Mouse (Mus musculus): ENCODE measurements at regions not wholly inside any gene's neighbourhood (a gene's known extent, or its start where the extent isn't known, plus 50 kb on each side); places are given as distances from the start of the nearest gene placed in this dataset.

DNA sequence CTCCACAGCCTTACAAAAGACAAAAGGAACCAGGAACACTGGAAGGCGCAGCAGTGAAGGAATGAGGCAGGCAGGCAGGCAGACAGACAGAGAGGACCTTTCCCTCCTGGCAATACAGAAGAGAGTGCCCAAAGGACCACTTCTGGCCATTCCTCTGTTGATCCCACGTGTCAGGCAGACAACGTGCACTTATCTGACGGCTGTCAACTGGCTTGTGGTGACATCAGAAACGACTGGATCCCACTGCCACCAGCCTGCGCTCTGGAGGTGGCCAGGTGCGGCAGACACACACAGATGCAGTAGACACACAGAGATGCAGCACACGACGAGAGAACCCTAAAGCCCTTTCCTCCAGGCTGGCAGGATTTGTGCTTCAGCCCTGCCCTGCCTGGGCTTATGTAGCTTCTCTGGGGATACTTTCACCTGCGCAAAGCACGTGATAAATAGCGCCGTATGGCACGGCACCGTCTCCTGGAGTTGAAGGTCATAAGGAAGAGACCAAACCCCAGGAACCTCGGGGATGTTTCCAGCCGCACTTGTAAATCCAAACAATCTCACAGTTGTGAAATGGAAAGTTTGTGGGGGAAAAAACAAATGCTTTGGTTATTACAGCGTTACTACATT lies 116.6 kb downstream of the Lmo4 start:
- TF ChIP-seq CTCF (IDR thresholded peaks at IDR 0.05; ENCODE audit: borderline replicate concordance, control insufficient read depth, extremely low read depth, insufficient read depth, low read length, poor library complexity): no peak
- no peak for TF ChIP-seq POLR2A (IDR thresholded peaks at IDR 0.05; ENCODE audit: control insufficient read depth, extremely low read depth, insufficient read depth, low read length, poor library complexity)

Measured in thymus, adult 2 months (tissue).